Mouse (Mus musculus) kidney, adult 11 months (tissue): Measurements from ENCODE around the gene Efna3.

Experiments
- DNase-seq: peaks from one replicate; pipeline ENCODE4 v3.0.0; 2022

Efna3 gene

GRCm38 (mm10) chr3:89282291-89282643, 40.5 kb downstream of the Efna3 start:
- DNase-seq: no peak

- DNase-seq: peak; percentile 81
Observed at GRCm38 (mm10) chr3:89281579-89282290, 41.0 kb downstream of the Efna3 start.

GRCm38 (mm10) chr3:89280606-89281511, 41.9 kb downstream of the Efna3 start, which contains the start of gene Efna1:
TSS of gene Efna1 (minus strand) at chr3:89281142.
- DNase-seq: peak; percentile 93

GRCm38 (mm10) chr3:89280050-89280605, 42.6 kb downstream of the Efna3 start:
- peak; percentile 53 for DNase-seq

GRCm38 (mm10) chr3:89279153-89279890, 43.4 kb downstream of the Efna3 start:
- DNase-seq: peak; percentile 91

GRCm38 (mm10) chr3:89278643-89279042, 44.1 kb downstream of the Efna3 start:
- DNase-seq: no peak

GRCm38 (mm10) chr3:89278107-89278506, 44.7 kb downstream of the Efna3 start:
- peak; percentile 90 for DNase-seq

- peak; percentile 59 for DNase-seq
Observed at GRCm38 (mm10) chr3:89277281-89278021, 45.3 kb downstream of the Efna3 start.

- peak; percentile 48 for DNase-seq
Observed at GRCm38 (mm10) chr3:89276061-89276460, 46.7 kb downstream of the Efna3 start.

- no peak for DNase-seq
Observed at GRCm38 (mm10) chr3:89271760-89272159, 51.0 kb downstream of the Efna3 start.

- no peak for DNase-seq
Observed at GRCm38 (mm10) chr3:89270891-89271290, 51.9 kb downstream of the Efna3 start.

- peak; percentile 78 for DNase-seq
Observed at GRCm38 (mm10) chr3:89270051-89270755, 52.6 kb downstream of the Efna3 start, which contains the start of gene Slc50a1. TSS of gene Slc50a1 (minus strand) at chr3:89270570.

- no peak for DNase-seq
Observed at GRCm38 (mm10) chr3:89268916-89269315, 53.8 kb downstream of the Efna3 start.

- peak; percentile 78 for DNase-seq
Observed at GRCm38 (mm10) chr3:89266439-89266893, 56.3 kb downstream of the Efna3 start.
